Mouse (Mus musculus): ENCODE results near the gene Klhdc7a. TPM values are rescaled to one million over a fixed set of nuclear protein-coding genes. Genes with fewer than 3 reads are reported as not detected.
A peak's percentile ranks its signal among the peaks of the same experiment; 100 is the strongest.

Gene Klhdc7a
- total and polyA plus RNA-seq, 3 experiments = 0.11 TPM; not detected in 2

GRCm38 (mm10) chr4:140000911-140001310 is 33.1 kb upstream of the Klhdc7a start:
- Histone ChIP-seq H3K9me3 (replicated peaks) (peaks cover 94% of the 10 kb centered on the region), H3K36me3 (replicated peaks) (no peaks in the 10 kb centered on the region), H3K27me3 (ENCODE audit: insufficient read depth, low read length) (no peaks in the 10 kb centered on the region), H3K4me1 (ENCODE audit: insufficient read depth, low read depth, low read length) (no peaks in the 10 kb centered on the region), H3K4me3 (ENCODE audit: low read depth, low read length) (peak overlapping the region; percentile 31; the same call in 1 of the 2 replicates)
- no peak for TF ChIP-seq POLR2AphosphoS5 (IDR thresholded peaks at IDR 0.05; ENCODE audit: insufficient replicate concordance, low read depth, low read length)
- no peak for TF ChIP-seq TAL1 (conservative IDR thresholded peaks at IDR 0.05; ENCODE audit: low read depth, low read length)
- no peak for TF ChIP-seq GATA1 (IDR thresholded peaks at IDR 0.05; ENCODE audit: borderline replicate concordance, low read length)
- TF ChIP-seq GATA2 (IDR thresholded peaks at IDR 0.05; ENCODE audit: borderline replicate concordance, low read depth, low read length) = no peak
- TF ChIP-seq CTCF (IDR thresholded peaks at IDR 0.05; ENCODE audit: low read depth, low read length) = no peak
- ATAC-seq (ENCODE audit: extremely low read depth, insufficient number of reproducible peaks, low FRiP score, poor library complexity, severe bottlenecking) (no peak), DNase-seq (ENCODE audit: low spot score) (no peak)

- no peaks in the 10 kb centered on the region for H3K4me1 ChIP-seq (ENCODE audit: insufficient read depth, low read depth, low read length)
- H3K27me3 ChIP-seq (ENCODE audit: insufficient read depth, low read length) = no peaks in the 10 kb centered on the region
- TF ChIP-seq GATA1 (IDR thresholded peaks at IDR 0.05; ENCODE audit: borderline replicate concordance, low read length) = no peak
- TF ChIP-seq TAL1 (conservative IDR thresholded peaks at IDR 0.05; ENCODE audit: low read depth, low read length) = no peak
- no peak for TF ChIP-seq POLR2AphosphoS5 (IDR thresholded peaks at IDR 0.05; ENCODE audit: insufficient replicate concordance, low read depth, low read length)
- TF ChIP-seq CTCF (IDR thresholded peaks at IDR 0.05; ENCODE audit: low read depth, low read length) = no peak
- TF ChIP-seq GATA2 (IDR thresholded peaks at IDR 0.05; ENCODE audit: borderline replicate concordance, low read depth, low read length) = no peak
- ATAC-seq (ENCODE audit: extremely low read depth, insufficient number of reproducible peaks, low FRiP score, poor library complexity, severe bottlenecking) = no peak
- no peaks in the 10 kb centered on the region for H3K36me3 ChIP-seq (replicated peaks)
- H3K4me3 ChIP-seq (ENCODE audit: low read depth, low read length) = no peak overlapping the region
- DNase-seq (ENCODE audit: low spot score) = no peak
- H3K9me3 ChIP-seq (replicated peaks) = peaks cover 95% of the 10 kb centered on the region
These were observed 31.2 kb upstream of the Klhdc7a start for GRCm38 (mm10) chr4:139999033-139999432.

GRCm38 (mm10) chr4:139995659-139996058 is 27.8 kb upstream of the Klhdc7a start:
- no peak for ATAC-seq (ENCODE audit: extremely low read depth, insufficient number of reproducible peaks, low FRiP score, poor library complexity, severe bottlenecking)
- Histone ChIP-seq H3K9me3 (replicated peaks) (peaks cover 83% of the 10 kb centered on the region), H3K4me3 (ENCODE audit: low read depth, low read length) (no peak overlapping the region)

GRCm38 (mm10) chr4:139993111-139993755 is 25.4 kb upstream of the Klhdc7a start:
- no peak for TF ChIP-seq TAL1 (conservative IDR thresholded peaks at IDR 0.05; ENCODE audit: low read depth, low read length)
- TF ChIP-seq GATA2 (IDR thresholded peaks at IDR 0.05; ENCODE audit: borderline replicate concordance, low read depth, low read length) = no peak
- no peak for TF ChIP-seq CTCF (IDR thresholded peaks at IDR 0.05; ENCODE audit: low read depth, low read length)
- TF ChIP-seq GATA1 (IDR thresholded peaks at IDR 0.05; ENCODE audit: borderline replicate concordance, low read length) = no peak
- TF ChIP-seq POLR2AphosphoS5 (IDR thresholded peaks at IDR 0.05; ENCODE audit: insufficient replicate concordance, low read depth, low read length) = no peak
- H3K4me3 ChIP-seq (ENCODE audit: low read depth, low read length) = no peak overlapping the region; the same call in 1 of the 2 replicates
- no peaks in the 10 kb centered on the region for H3K36me3 ChIP-seq (replicated peaks)
- H3K4me1 ChIP-seq (ENCODE audit: insufficient read depth, low read depth, low read length) = no peaks in the 10 kb centered on the region
- H3K9me3 ChIP-seq (replicated peaks) = peaks cover 81% of the 10 kb centered on the region
- H3K27me3 ChIP-seq (ENCODE audit: insufficient read depth, low read length) = no peaks in the 10 kb centered on the region
- no peak for DNase-seq (ENCODE audit: low spot score)
- no peak for ATAC-seq (ENCODE audit: extremely low read depth, insufficient number of reproducible peaks, low FRiP score, poor library complexity, severe bottlenecking)

More at GRCm38 (mm10) chr4:139995659-139996058, 27.8 kb upstream of the Klhdc7a start:
- DNase-seq (ENCODE audit: low spot score) = no peak
- H3K4me1 ChIP-seq (ENCODE audit: insufficient read depth, low read depth, low read length) = no peaks in the 10 kb centered on the region
- H3K36me3 ChIP-seq (replicated peaks) = no peaks in the 10 kb centered on the region
- H3K27me3 ChIP-seq (ENCODE audit: insufficient read depth, low read length) = no peaks in the 10 kb centered on the region
- no peak for TF ChIP-seq POLR2AphosphoS5 (IDR thresholded peaks at IDR 0.05; ENCODE audit: insufficient replicate concordance, low read depth, low read length)
- no peak for TF ChIP-seq GATA1 (IDR thresholded peaks at IDR 0.05; ENCODE audit: borderline replicate concordance, low read length)
- TF ChIP-seq CTCF (IDR thresholded peaks at IDR 0.05; ENCODE audit: low read depth, low read length) = no peak
- TF ChIP-seq TAL1 (conservative IDR thresholded peaks at IDR 0.05; ENCODE audit: low read depth, low read length) = no peak
- no peak for TF ChIP-seq GATA2 (IDR thresholded peaks at IDR 0.05; ENCODE audit: borderline replicate concordance, low read depth, low read length)

- TF ChIP-seq CTCF (IDR thresholded peaks at IDR 0.05; ENCODE audit: low read depth, low read length) (no peak), POLR2AphosphoS5 (IDR thresholded peaks at IDR 0.05; ENCODE audit: insufficient replicate concordance, low read depth, low read length) (no peak), GATA1 (IDR thresholded peaks at IDR 0.05; ENCODE audit: borderline replicate concordance, low read length) (no peak), GATA2 (IDR thresholded peaks at IDR 0.05; ENCODE audit: borderline replicate concordance, low read depth, low read length) (no peak), TAL1 (conservative IDR thresholded peaks at IDR 0.05; ENCODE audit: low read depth, low read length) (no peak)
These were observed 19.1 kb upstream of the Klhdc7a start for GRCm38 (mm10) chr4:139986913-139987312.

GRCm38 (mm10) chr4:139978716-139979115 is 10.9 kb upstream of the Klhdc7a start:
- no peaks in the 10 kb centered on the region for H3K27me3 ChIP-seq (ENCODE audit: insufficient read depth, low read length)
- no peaks in the 10 kb centered on the region for H3K36me3 ChIP-seq (replicated peaks)
- H3K9me3 ChIP-seq (replicated peaks) = peaks cover 92% of the 10 kb centered on the region
- ATAC-seq (ENCODE audit: extremely low read depth, insufficient number of reproducible peaks, low FRiP score, poor library complexity, severe bottlenecking) (no peak), DNase-seq (ENCODE audit: low spot score) (no peak)
- no peaks in the 10 kb centered on the region for H3K4me1 ChIP-seq (ENCODE audit: insufficient read depth, low read depth, low read length)
- no peak overlapping the region for H3K4me3 ChIP-seq (ENCODE audit: low read depth, low read length)
- TF ChIP-seq CTCF (IDR thresholded peaks at IDR 0.05; ENCODE audit: low read depth, low read length) = no peak
- TF ChIP-seq TAL1 (conservative IDR thresholded peaks at IDR 0.05; ENCODE audit: low read depth, low read length) = no peak
- TF ChIP-seq GATA1 (IDR thresholded peaks at IDR 0.05; ENCODE audit: borderline replicate concordance, low read length) = no peak
- no peak for TF ChIP-seq POLR2AphosphoS5 (IDR thresholded peaks at IDR 0.05; ENCODE audit: insufficient replicate concordance, low read depth, low read length)
- TF ChIP-seq GATA2 (IDR thresholded peaks at IDR 0.05; ENCODE audit: borderline replicate concordance, low read depth, low read length) = no peak

More at GRCm38 (mm10) chr4:139986913-139987312, 19.1 kb upstream of the Klhdc7a start:
- Histone ChIP-seq H3K36me3 (replicated peaks) (no peaks in the 10 kb centered on the region), H3K9me3 (replicated peaks) (peaks cover 80% of the 10 kb centered on the region), H3K4me3 (ENCODE audit: low read depth, low read length) (no peak overlapping the region; the same call in 1 of the 2 replicates), H3K4me1 (ENCODE audit: insufficient read depth, low read depth, low read length) (no peaks in the 10 kb centered on the region), H3K27me3 (ENCODE audit: insufficient read depth, low read length) (no peaks in the 10 kb centered on the region)
- no peak for ATAC-seq (ENCODE audit: extremely low read depth, insufficient number of reproducible peaks, low FRiP score, poor library complexity, severe bottlenecking)
- no peak for DNase-seq (ENCODE audit: low spot score)

Data from G1E (cell line).